Mouse (Mus musculus) liver, postnatal 0 days (tissue): ENCODE measurements at regions not wholly inside any gene's neighbourhood (a gene's known extent, or its start where the extent isn't known, plus 50 kb on each side); places are given as distances from the start of the nearest gene placed in this dataset.

Source experiments
- CTCF ChIP-seq: sonication (generic); IDR thresholded peaks from 2 replicates; pipeline ENCODE4 v1.5.1; 2016; ENCODE audit warnings: antibody characterized with exemption, low read depth
- EP300 ChIP-seq: IDR thresholded peaks from 2 replicates; pipeline ENCODE4 v1.6.1; 2016; ENCODE audit warnings: antibody characterized with exemption, low read depth, mild to moderate bottlenecking

DNA sequence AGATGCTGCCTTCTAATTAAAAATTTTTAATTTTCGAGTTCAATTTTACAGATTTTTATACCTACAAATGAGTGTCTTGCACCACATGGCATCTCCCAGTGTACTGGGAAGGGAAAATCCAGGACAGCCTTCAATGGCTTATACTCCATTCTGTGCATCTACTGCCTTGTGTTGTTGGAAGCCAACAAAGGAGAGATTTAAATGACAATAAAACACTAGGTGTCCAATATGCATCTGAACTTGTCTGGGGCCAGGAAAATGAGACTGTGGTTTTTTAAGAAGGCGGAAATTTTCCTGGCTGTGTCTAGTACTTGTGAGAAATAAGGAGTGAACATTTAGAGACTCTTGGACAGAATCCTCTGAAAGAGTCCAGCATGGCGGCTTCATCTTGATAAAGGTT is 302.1 kb downstream of the Mctp2 start:
- no peak for TF ChIP-seq CTCF
- TF ChIP-seq EP300 = no peak
